Mouse (Mus musculus): Measurements from ENCODE around the gene Tmc8.

- TF ChIP-seq CTCF (conservative IDR thresholded peaks at IDR 0.05; ENCODE audit: insufficient read depth, insufficient read length, low read depth, low read length): no peak
- no peak for TF ChIP-seq POLR2A (IDR thresholded peaks at IDR 0.05; ENCODE audit: low read depth, low read length)
Observed at GRCm38 (mm10) chr11:117742715-117743114, 39.2 kb upstream of the Tmc8 start.

All from kidney, adult 2 months (tissue).